Mouse (Mus musculus) liver, embryonic 14.5 days (tissue): ENCODE measurements at regions not wholly inside any gene's neighbourhood (a gene's known extent, or its start where the extent isn't known, plus 50 kb on each side); places are given as distances from the start of the nearest gene placed in this dataset.

Source experiments
- CTCF ChIP-seq: IDR thresholded peaks from 2 replicates; pipeline ENCODE4 v1.5.1; 2016; ENCODE audit warnings: antibody characterized with exemption, low read depth, control low read depth
- EP300 ChIP-seq: IDR thresholded peaks from 2 replicates; pipeline ENCODE4 v1.6.1; 2016; ENCODE audit warnings: antibody characterized with exemption, low read depth

DNA sequence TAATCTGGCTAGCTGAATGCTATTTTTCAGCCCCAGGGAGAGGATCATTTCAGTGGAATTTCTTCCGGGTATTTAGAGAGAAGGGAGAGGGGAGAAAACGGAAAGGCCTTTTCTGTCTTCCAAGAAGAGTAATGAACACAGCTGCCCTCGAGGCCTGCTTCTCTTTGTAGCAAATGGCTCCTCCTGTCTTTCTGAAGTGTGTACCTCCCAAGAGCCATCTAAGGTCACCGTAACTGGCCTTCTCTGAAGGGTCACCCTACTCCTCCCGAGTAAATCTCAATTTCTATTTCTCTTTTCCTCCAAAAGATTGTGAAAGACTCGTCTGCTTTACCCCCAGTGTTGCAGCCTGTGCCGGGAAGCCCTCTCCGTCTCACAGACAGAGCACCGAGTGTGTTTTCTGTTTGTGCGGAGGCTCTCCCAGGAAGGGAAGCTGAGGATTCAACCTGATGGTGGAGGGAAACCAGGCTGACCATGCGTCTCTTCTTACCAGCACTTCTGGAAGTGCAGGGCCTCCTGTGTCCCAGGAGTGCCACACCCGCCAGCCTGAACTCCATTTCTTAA, 80.6 kb downstream of the Tmx1 start:
- no peak for TF ChIP-seq EP300
- no peak for TF ChIP-seq CTCF
